Comparison of ENCODE assay signal across 21 mouse cellular contexts in genomic region chr8:79692531-79692930, GRCm38 (mm10). TPM values are rescaled to one million over a fixed set of nuclear protein-coding genes. Genes with fewer than 3 reads are reported as not detected.
DNase-seq lines count a peak whose midpoint lies in the region; ATAC-seq and TF ChIP-seq lines count a peak whose summit lies in the region.
"Had no signal": no experiment of that assay in that cellular context is flagged by ENCODE, and none has a peak within 500 bp of the region (broad histone marks: within the 10 kb centered on the region; RNA-seq: fewer than 3 reads in every experiment).

No protein-coding gene starts in this region.

- no peaks in the 10 kb centered on the region for H3K9me3 ChIP-seq in intestine, embryonic 16.5 days (ENCODE audit: control insufficient read depth, low read length)
- H3K9me3 ChIP-seq: embryonic facial prominence, embryonic 13.5 days; embryonic facial prominence, embryonic 15.5 days; forebrain, embryonic 10.5 days; forebrain, embryonic 12.5 days had no signal

- no peaks in the 10 kb centered on the region for H3K27me3 ChIP-seq in intestine, embryonic 16.5 days (replicated peaks; ENCODE audit: control insufficient read depth, insufficient read depth, low read length)
- H3K27me3 ChIP-seq in cerebellum, adult 2 months (ENCODE audit: control insufficient read depth, insufficient read depth, low read length), result no peaks in the 10 kb centered on the region
- H3K27me3 ChIP-seq: embryonic facial prominence, embryonic 13.5 days; embryonic facial prominence, embryonic 15.5 days; forebrain, embryonic 12.5 days had no signal

- no peak for ATAC-seq in intestine, embryonic 16.5 days
- ATAC-seq: forebrain, embryonic 14.5 days; forebrain, embryonic 16.5 days had no signal

- H3K36me3 ChIP-seq in intestine, embryonic 16.5 days (ENCODE audit: control insufficient read depth, insufficient read depth, low read length), result peaks cover 5% of the 10 kb centered on the region; the same call in 1 of the 2 replicates

- no peak for TF ChIP-seq CTCF in cerebellum, adult 2 months (IDR thresholded peaks at IDR 0.05; ENCODE audit: borderline replicate concordance, insufficient read depth, low read depth, low read length)

- no peaks in the 10 kb centered on the region for H3K4me1 ChIP-seq in intestine, embryonic 16.5 days (ENCODE audit: control insufficient read depth, insufficient read depth, low read length)
- no peaks in the 10 kb centered on the region for H3K4me1 ChIP-seq in cerebellum, adult 2 months (ENCODE audit: control insufficient read depth, insufficient read depth, low read length)
- H3K4me1 ChIP-seq: embryonic facial prominence, embryonic 13.5 days; embryonic facial prominence, embryonic 15.5 days; forebrain, embryonic 10.5 days; forebrain, embryonic 12.5 days had no signal

- no peak overlapping the region for H3K27ac ChIP-seq in intestine, embryonic 16.5 days (ENCODE audit: low read length)
- no peak overlapping the region for H3K27ac ChIP-seq in cerebellum, adult 2 months (ENCODE audit: insufficient read depth, low read length)
- H3K27ac ChIP-seq: embryonic facial prominence, embryonic 13.5 days; embryonic facial prominence, embryonic 15.5 days; forebrain, embryonic 10.5 days; forebrain, embryonic 12.5 days had no signal

- no peak overlapping the region for H3K4me3 ChIP-seq in intestine, embryonic 16.5 days (ENCODE audit: low read length)
- no peak overlapping the region for H3K4me3 ChIP-seq in cerebellum, adult 2 months (replicated peaks; ENCODE audit: insufficient read depth, low read depth, low read length)
- H3K4me3 ChIP-seq: embryonic facial prominence, embryonic 13.5 days; embryonic facial prominence, embryonic 15.5 days; erythroblast, embryonic 14.5 days; forebrain, embryonic 10.5 days; forebrain, embryonic 12.5 days had no signal

- no peak for TF ChIP-seq POLR2A in cerebellum, adult 2 months (IDR thresholded peaks at IDR 0.05; ENCODE audit: borderline replicate concordance, insufficient read depth, low read length)

- H3K9ac ChIP-seq in intestine, embryonic 16.5 days (ENCODE audit: low read depth, low read length), result no peak overlapping the region
- H3K9ac ChIP-seq: embryonic facial prominence, embryonic 13.5 days; embryonic facial prominence, embryonic 15.5 days; forebrain, embryonic 12.5 days had no signal

- no peak overlapping the region for H3K4me2 ChIP-seq in intestine, embryonic 16.5 days (ENCODE audit: low read depth, low read length)
- H3K4me2 ChIP-seq: embryonic facial prominence, embryonic 13.5 days; embryonic facial prominence, embryonic 15.5 days; forebrain, embryonic 12.5 days had no signal

- peak; percentile 48 for DNase-seq in adrenal gland, adult 2 months
- no peak for DNase-seq in adrenal gland, postnatal 4 days (ENCODE audit: low spot score in 2 of 2)
- DNase-seq in ovary, adult 18-20 months (ENCODE audit: low spot score), result peak; percentile 61
- DNase-seq in ovary, postnatal 10 days (ENCODE audit: low spot score), result no peak
- DNase-seq in adrenal gland, postnatal 10 days, result peak; percentile 26
- peak; percentile 45 for DNase-seq in adrenal gland, postnatal 14 days
- DNase-seq in cerebellum, adult 2 months, result no peak
- DNase-seq: cerebellum, adult 11-12 months; cerebellum, adult 8-10 months; cerebellum, adult 9-11 months; cerebellum, postnatal 14 days; cerebellum, postnatal 36 days; embryo, embryonic 11 days had no signal

- WGBS in intestine, embryonic 16.5 days, result 94% methylated on average over 2 of the region's 2 CpGs
- 81% methylated on average over 2 of the region's 2 CpGs for WGBS in cerebellum, adult 2 months

RNA-seq across cellular contexts. Expression of gene Abce1, which starts 19.0 kb away (rescaled TPM):
- 10 to 100 TPM; 74.0 to 90.0 TPM for total RNA-seq in adrenal gland, adult 2 months (2021)
- polyA plus RNA-seq in adrenal gland, adult 2 months (2012; rRNA removed), result 3.0 and 3.5 TPM in 2 replicates
- 10 to 100 TPM; 65.6 to 73.3 TPM for total RNA-seq in adrenal gland, postnatal 4 days (2021)
- total RNA-seq in adrenal gland, postnatal 10 days (2021), result 10 to 100 TPM; 67.2 to 69.3 TPM
- total RNA-seq in adrenal gland, postnatal 14 days (2021), result 83.7 and 85.8 TPM in 2 replicates
- 82.7 and 87.0 TPM in 2 replicates for polyA plus RNA-seq in intestine, embryonic 16.5 days (2015; fragmentation: Nextera tagmentation; extraction: Ambion mirVana)
- 47.4 and 47.8 TPM in 2 replicates for polyA plus RNA-seq in cerebellum, adult 2 months (2012; rRNA removed)

RNA-seq across cellular contexts. Expression of gene Anapc10, which starts 19.1 kb away (rescaled TPM):
- total RNA-seq in adrenal gland, adult 2 months (2021), result 10 to 100 TPM in 1 of 2 experiments, 1 to 10 TPM in 1; 9.5 to 13.7 TPM
- 0.11 and 0.18 TPM in 2 replicates for polyA plus RNA-seq in adrenal gland, adult 2 months (2012; rRNA removed)
- 10 to 100 TPM; 13.5 to 14.2 TPM for total RNA-seq in adrenal gland, postnatal 4 days (2021)
- 10 to 100 TPM; 11.6 to 14.6 TPM for total RNA-seq in adrenal gland, postnatal 10 days (2021)
- 12.9 and 14.4 TPM in 2 replicates for total RNA-seq in adrenal gland, postnatal 14 days (2021)
- 24.4 and 27.5 TPM in 2 replicates for polyA plus RNA-seq in intestine, embryonic 16.5 days (2015; fragmentation: Nextera tagmentation; extraction: Ambion mirVana)
- polyA plus RNA-seq in cerebellum, adult 2 months (2012; rRNA removed), result 8.1 and 8.9 TPM in 2 replicates
- polyA plus RNA-seq: erythroblast, embryonic 14.5 days had no signal

RNA-seq across cellular contexts. Expression of gene Otud4, which starts 53.1 kb away (rescaled TPM):
- total RNA-seq in adrenal gland, adult 2 months (2021), result 10 to 100 TPM; 32.9 to 56.6 TPM
- 12.1 and 16.4 TPM in 2 replicates for polyA plus RNA-seq in adrenal gland, adult 2 months (2012; rRNA removed)
- total RNA-seq in adrenal gland, postnatal 4 days (2021), result 10 to 100 TPM; 52.8 to 55.6 TPM
- 10 to 100 TPM; 40.1 to 44.6 TPM for total RNA-seq in adrenal gland, postnatal 10 days (2021)
- total RNA-seq in adrenal gland, postnatal 14 days (2021), result 47.6 and 50.4 TPM in 2 replicates
- polyA plus RNA-seq in intestine, embryonic 16.5 days (2015; fragmentation: Nextera tagmentation; extraction: Ambion mirVana), result 8.4 and 8.6 TPM in 2 replicates
- 23.6 and 25.0 TPM in 2 replicates for polyA plus RNA-seq in cerebellum, adult 2 months (2012; rRNA removed)

Comparison
In these comparisons a context has a peak if more than half of its experiments do, and no peak if none do; other contexts are left out.
1. DNase-seq: peak in adrenal gland, adult 2 months (single experiment), ovary, adult 18-20 months (single experiment), adrenal gland, postnatal 10 days (single experiment) and adrenal gland, postnatal 14 days (single experiment); none in adrenal gland, postnatal 4 days (0 of 2), ovary, postnatal 10 days (single experiment) and cerebellum, adult 2 months (0 of 2).